Mouse (Mus musculus) kidney, adult 2 months (tissue): ENCODE measurements around the gene Cntrob.

Source experiments
- CTCF ChIP-seq: fragments of 200-500 bp; conservative IDR thresholded peaks from 2 replicates; pipeline ENCODE4 v1.5.1; 2011; ENCODE audit warnings: low read depth, mild to moderate bottlenecking, control low read depth, low read length, moderate library complexity, mixed read lengths; ENCODE audit not compliant: insufficient read depth, insufficient read length
- POLR2A ChIP-seq: fragments of 200-500 bp; IDR thresholded peaks from one replicate; pipeline ENCODE4 v1.6.1; 2011; ENCODE audit warnings: low read depth, low read length, control low read depth

DNA sequence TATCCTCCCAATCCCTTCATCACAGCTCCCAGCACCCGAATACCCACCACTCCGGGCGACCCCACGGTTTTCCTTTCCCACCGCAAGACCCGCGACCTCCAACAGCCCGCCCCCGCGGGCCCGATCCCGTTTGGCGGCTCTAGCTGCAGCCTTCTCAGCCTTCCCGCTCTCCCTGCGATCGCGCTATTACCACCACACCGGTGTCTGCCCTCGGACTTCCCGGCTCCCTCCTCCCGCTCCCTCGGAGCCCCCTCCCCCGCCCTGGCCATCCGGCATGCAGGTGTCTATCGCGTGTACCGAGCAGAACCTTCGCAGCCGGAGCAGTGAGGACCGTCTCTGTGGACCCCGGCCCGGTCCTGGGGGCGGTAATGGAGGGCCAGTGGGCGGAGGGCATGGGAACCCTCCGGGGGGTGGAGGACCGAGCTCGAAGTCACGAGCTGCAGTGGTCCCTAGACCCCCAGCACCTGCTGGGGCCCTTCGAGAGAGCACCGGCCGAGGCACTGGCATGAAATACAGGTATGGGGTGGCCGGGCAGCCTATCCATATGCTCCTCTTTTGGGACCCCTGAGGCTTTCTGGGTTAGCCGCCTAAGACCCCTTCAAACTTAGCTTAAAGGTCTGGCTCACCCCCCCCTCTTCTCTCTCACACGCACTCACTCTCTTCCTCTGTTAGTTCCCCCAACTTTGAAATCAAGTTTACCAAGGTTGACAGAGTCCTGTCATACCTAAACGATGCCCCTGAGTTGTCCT is 3.0 kb upstream of the Cntrob start:
- TF ChIP-seq CTCF (no peak), POLR2A (no peak)
